Mouse (Mus musculus): ENCODE data around the gene Rfxank. TPM values are rescaled to one million over a fixed set of nuclear protein-coding genes. Genes with fewer than 3 reads are reported as not detected.

Gene Rfxank
- polyA plus RNA-seq, 1 experiment from 2014 or later, result 11.8 TPM

GRCm38 (mm10) chr8:70172043-70172681 lies 33.2 kb upstream of the Rfxank start, which contains the start of gene Tmem161a:
Tmem161a (plus strand) TSS chr8:70172356.
- Histone ChIP-seq H3K27me3 (ENCODE audit: control insufficient read depth, insufficient read depth, low read depth, low read length) (no peaks in the 10 kb centered on the region), H3K27ac (ENCODE audit: low read length) (no peak within 1 kb of the TSS; the same call in 1 of the 2 replicates), H3K4me3 (ENCODE audit: low read depth, low read length) (peak within 1 kb of the TSS; percentile 55), H3K36me3 (ENCODE audit: control insufficient read depth, insufficient read depth, low read length) (peaks cover 2% of the 10 kb centered on the region), H3K9me3 (replicated peaks; ENCODE audit: control insufficient read depth, low read length, poor library complexity, severe bottlenecking) (no peaks in the 10 kb centered on the region), H3K4me1 (ENCODE audit: control insufficient read depth, insufficient read depth, low read length) (peaks cover 14% of the 10 kb centered on the region), H3K9ac (ENCODE audit: low read depth, low read length) (peak within 1 kb of the TSS; percentile 79), H3K4me2 (ENCODE audit: low read length) (peak within 1 kb of the TSS; percentile 62)
- WGBS, result 2% methylated on average over 27 of the region's 27 CpGs
- peak; percentile 95 for ATAC-seq

GRCm38 (mm10) chr8:70171240-70171639 lies 32.3 kb upstream of the Rfxank start:
- Histone ChIP-seq H3K27me3 (ENCODE audit: control insufficient read depth, insufficient read depth, low read depth, low read length) (no peaks in the 10 kb centered on the region), H3K27ac (ENCODE audit: low read length) (no peak overlapping the region), H3K36me3 (ENCODE audit: control insufficient read depth, insufficient read depth, low read length) (no peaks in the 10 kb centered on the region), H3K4me3 (ENCODE audit: low read depth, low read length) (no peak overlapping the region), H3K4me2 (ENCODE audit: low read length) (0 out of 2 replicates have a peak overlapping the region, but pooled peaks have one; percentile 62), H3K9me3 (replicated peaks; ENCODE audit: control insufficient read depth, low read length, poor library complexity, severe bottlenecking) (no peaks in the 10 kb centered on the region), H3K4me1 (ENCODE audit: control insufficient read depth, insufficient read depth, low read length) (peaks cover 20% of the 10 kb centered on the region), H3K9ac (ENCODE audit: low read depth, low read length) (no peak overlapping the region)
- ATAC-seq, result no peak
- 92% methylated on average over 7 of the region's 7 CpGs for WGBS

GRCm38 (mm10) chr8:70170748-70171147 lies 31.8 kb upstream of the Rfxank start:
- no peak for ATAC-seq
- no peak overlapping the region for H3K27ac ChIP-seq (ENCODE audit: low read length)
- H3K9ac ChIP-seq (ENCODE audit: low read depth, low read length), result no peak overlapping the region
- no peak overlapping the region for H3K4me3 ChIP-seq (ENCODE audit: low read depth, low read length)
- H3K4me2 ChIP-seq (ENCODE audit: low read length), result no peak overlapping the region
- peaks cover 20% of the 10 kb centered on the region for H3K4me1 ChIP-seq (ENCODE audit: control insufficient read depth, insufficient read depth, low read length)
- no peaks in the 10 kb centered on the region for H3K36me3 ChIP-seq (ENCODE audit: control insufficient read depth, insufficient read depth, low read length)
- H3K27me3 ChIP-seq (ENCODE audit: control insufficient read depth, insufficient read depth, low read depth, low read length), result 0 out of 2 replicates have a peak, but pooled peaks cover 3% of the 10 kb centered on the region
- no peaks in the 10 kb centered on the region for H3K9me3 ChIP-seq (replicated peaks; ENCODE audit: control insufficient read depth, low read length, poor library complexity, severe bottlenecking)
- 77% methylated on average over 3 of the region's 3 CpGs for WGBS

- no peak overlapping the region for H3K4me3 ChIP-seq (ENCODE audit: low read depth, low read length)
- no peak overlapping the region for H3K9ac ChIP-seq (ENCODE audit: low read depth, low read length)
- H3K4me2 ChIP-seq (ENCODE audit: low read length), result no peak overlapping the region
- H3K36me3 ChIP-seq (ENCODE audit: control insufficient read depth, insufficient read depth, low read length), result no peaks in the 10 kb centered on the region
- no peak for ATAC-seq
- 85% methylated on average over 3 of the region's 3 CpGs for WGBS
- H3K4me1 ChIP-seq (ENCODE audit: control insufficient read depth, insufficient read depth, low read length), result peaks cover 20% of the 10 kb centered on the region
- no peak overlapping the region for H3K27ac ChIP-seq (ENCODE audit: low read length)
- no peaks in the 10 kb centered on the region for H3K9me3 ChIP-seq (replicated peaks; ENCODE audit: control insufficient read depth, low read length, poor library complexity, severe bottlenecking)
- H3K27me3 ChIP-seq (ENCODE audit: control insufficient read depth, insufficient read depth, low read depth, low read length), result 0 out of 2 replicates have a peak, but pooled peaks cover 3% of the 10 kb centered on the region
These were observed 31.2 kb upstream of the Rfxank start for GRCm38 (mm10) chr8:70170116-70170515.

- H3K4me3 ChIP-seq (ENCODE audit: low read depth, low read length), result peak overlapping the region; percentile 30
- H3K27ac ChIP-seq (ENCODE audit: low read length), result no peak overlapping the region
- peak; percentile 71 for ATAC-seq
- H3K36me3 ChIP-seq (ENCODE audit: control insufficient read depth, insufficient read depth, low read length), result no peaks in the 10 kb centered on the region
- H3K27me3 ChIP-seq (ENCODE audit: control insufficient read depth, insufficient read depth, low read depth, low read length), result 0 out of 2 replicates have a peak, but pooled peaks cover 3% of the 10 kb centered on the region
- WGBS, result 2% methylated on average over 21 of the region's 21 CpGs
- no peaks in the 10 kb centered on the region for H3K9me3 ChIP-seq (replicated peaks; ENCODE audit: control insufficient read depth, low read length, poor library complexity, severe bottlenecking)
- H3K9ac ChIP-seq (ENCODE audit: low read depth, low read length), result peak overlapping the region; percentile 52
- peak overlapping the region; percentile 59 for H3K4me2 ChIP-seq (ENCODE audit: low read length)
- peaks cover 8% of the 10 kb centered on the region for H3K4me1 ChIP-seq (ENCODE audit: control insufficient read depth, insufficient read depth, low read length)
These were observed 27.7 kb upstream of the Rfxank start for GRCm38 (mm10) chr8:70166504-70167110.

- H3K36me3 ChIP-seq (ENCODE audit: control insufficient read depth, insufficient read depth, low read length), result no peaks in the 10 kb centered on the region
- WGBS, result 80% methylated on average over 3 of the region's 3 CpGs
These were observed 24.4 kb upstream of the Rfxank start for GRCm38 (mm10) chr8:70163316-70163715.

GRCm38 (mm10) chr8:70160015-70160414 lies 21.1 kb upstream of the Rfxank start:
- no peak for ATAC-seq
- Histone ChIP-seq H3K9me3 (replicated peaks; ENCODE audit: control insufficient read depth, low read length, poor library complexity, severe bottlenecking) (no peaks in the 10 kb centered on the region), H3K27me3 (ENCODE audit: control insufficient read depth, insufficient read depth, low read depth, low read length) (no peaks in the 10 kb centered on the region), H3K36me3 (ENCODE audit: control insufficient read depth, insufficient read depth, low read length) (no peaks in the 10 kb centered on the region), H3K9ac (ENCODE audit: low read depth, low read length) (no peak overlapping the region), H3K27ac (ENCODE audit: low read length) (no peak overlapping the region), H3K4me1 (ENCODE audit: control insufficient read depth, insufficient read depth, low read length) (no peaks in the 10 kb centered on the region), H3K4me2 (ENCODE audit: low read length) (no peak overlapping the region), H3K4me3 (ENCODE audit: low read depth, low read length) (no peak overlapping the region)
- WGBS, result 71% methylated on average over 13 of the region's 13 CpGs

More at GRCm38 (mm10) chr8:70163316-70163715, 24.4 kb upstream of the Rfxank start:
- no peak overlapping the region for H3K4me2 ChIP-seq (ENCODE audit: low read length)
- peaks cover 6% of the 10 kb centered on the region; the same call in 1 of the 2 replicates for H3K4me1 ChIP-seq (ENCODE audit: control insufficient read depth, insufficient read depth, low read length)
- no peak for ATAC-seq
- H3K9me3 ChIP-seq (replicated peaks; ENCODE audit: control insufficient read depth, low read length, poor library complexity, severe bottlenecking), result no peaks in the 10 kb centered on the region
- no peak overlapping the region for H3K27ac ChIP-seq (ENCODE audit: low read length)
- H3K9ac ChIP-seq (ENCODE audit: low read depth, low read length), result no peak overlapping the region
- 0 out of 2 replicates have a peak, but pooled peaks cover 3% of the 10 kb centered on the region for H3K27me3 ChIP-seq (ENCODE audit: control insufficient read depth, insufficient read depth, low read depth, low read length)
- H3K4me3 ChIP-seq (ENCODE audit: low read depth, low read length), result no peak overlapping the region

GRCm38 (mm10) chr8:70159211-70159610 lies 20.3 kb upstream of the Rfxank start:
- H3K36me3 ChIP-seq (ENCODE audit: control insufficient read depth, insufficient read depth, low read length), result no peaks in the 10 kb centered on the region
- no peaks in the 10 kb centered on the region for H3K9me3 ChIP-seq (replicated peaks; ENCODE audit: control insufficient read depth, low read length, poor library complexity, severe bottlenecking)
- ATAC-seq, result no peak
- H3K4me2 ChIP-seq (ENCODE audit: low read length), result no peak overlapping the region; the same call in 1 of the 2 replicates
- WGBS, result 90% methylated on average over 4 of the region's 4 CpGs
- H3K4me1 ChIP-seq (ENCODE audit: control insufficient read depth, insufficient read depth, low read length), result no peaks in the 10 kb centered on the region
- H3K4me3 ChIP-seq (ENCODE audit: low read depth, low read length), result no peak overlapping the region
- H3K27ac ChIP-seq (ENCODE audit: low read length), result no peak overlapping the region
- H3K9ac ChIP-seq (ENCODE audit: low read depth, low read length), result no peak overlapping the region
- no peaks in the 10 kb centered on the region for H3K27me3 ChIP-seq (ENCODE audit: control insufficient read depth, insufficient read depth, low read depth, low read length)

All from midbrain, embryonic 16.5 days (tissue).